Mouse (Mus musculus): ENCODE results near the gene Lif. TPM values are rescaled to one million over a fixed set of nuclear protein-coding genes. Genes with fewer than 3 reads are reported as not detected.
A peak's percentile ranks its signal among the peaks of the same experiment; 100 is the strongest.

Lif gene
- total RNA-seq, 2 experiments from 2014 or later, result 0.16 to 0.50 TPM

DNA sequence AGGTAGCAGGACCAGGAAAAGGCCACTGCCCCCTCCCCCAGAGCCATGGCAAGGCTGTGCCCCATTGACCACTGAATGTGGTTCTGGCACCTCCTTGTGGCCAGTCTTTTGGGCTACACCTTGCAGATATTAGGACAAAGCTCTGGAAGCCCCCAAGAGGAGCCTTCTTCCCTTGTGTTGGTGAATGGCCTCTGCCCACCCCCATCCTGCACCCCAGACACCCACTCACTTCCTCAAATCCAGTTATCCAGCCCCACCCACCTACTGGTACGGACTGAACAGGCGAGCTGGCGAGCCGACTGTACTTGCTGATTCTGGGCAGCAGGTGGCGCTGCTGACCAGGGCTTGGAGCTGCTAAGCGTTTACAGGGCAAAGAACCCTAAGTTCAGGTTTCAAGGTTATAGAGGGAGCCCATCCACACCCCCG, 1.3 kb downstream of the Lif start:
- peak; percentile 91 for DNase-seq
- intact Hi-C loops (cut with DNase I), result loop anchor here (1.0 to 5.0 kb wide), 3 partner anchors 38 to 164 kb away; no protein-coding TSS in a partner anchor

DNA sequence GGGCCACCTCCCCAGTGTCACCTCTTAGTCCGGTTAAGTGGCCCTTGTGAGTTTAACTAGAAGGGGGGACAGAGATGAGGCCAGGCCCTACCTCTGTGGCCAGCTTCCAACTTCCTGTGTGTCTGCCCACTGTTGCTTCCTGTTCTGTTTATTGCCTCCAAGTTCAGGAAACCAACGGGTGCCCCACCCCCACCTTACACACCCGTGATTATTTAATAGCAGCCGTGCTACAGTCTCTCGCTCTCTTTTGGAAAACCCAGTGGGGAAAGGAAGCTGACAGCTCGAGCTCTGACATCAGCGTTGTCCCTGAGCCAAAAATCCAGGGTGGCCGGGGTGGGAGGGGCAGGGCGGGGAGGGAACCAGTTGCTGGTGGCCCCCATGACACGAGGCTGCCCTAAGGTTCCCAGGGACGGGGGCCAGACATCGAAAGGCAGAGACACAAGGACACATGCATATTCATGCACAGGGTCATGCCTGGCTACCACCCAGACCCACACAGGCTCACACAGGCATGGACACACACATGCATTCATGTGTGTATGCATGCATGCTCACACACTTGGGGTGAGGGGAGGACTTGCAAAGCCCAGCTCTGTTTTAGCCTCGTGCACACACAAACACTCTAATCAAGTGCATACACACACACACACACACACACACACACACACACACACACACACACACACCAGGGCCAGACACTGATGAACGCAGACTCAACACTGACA, 3.3 kb downstream of the Lif start:
- intact Hi-C loops (cut with DNase I), result no loop called here
- DNase-seq, result peak; percentile 47 to 62

DNA sequence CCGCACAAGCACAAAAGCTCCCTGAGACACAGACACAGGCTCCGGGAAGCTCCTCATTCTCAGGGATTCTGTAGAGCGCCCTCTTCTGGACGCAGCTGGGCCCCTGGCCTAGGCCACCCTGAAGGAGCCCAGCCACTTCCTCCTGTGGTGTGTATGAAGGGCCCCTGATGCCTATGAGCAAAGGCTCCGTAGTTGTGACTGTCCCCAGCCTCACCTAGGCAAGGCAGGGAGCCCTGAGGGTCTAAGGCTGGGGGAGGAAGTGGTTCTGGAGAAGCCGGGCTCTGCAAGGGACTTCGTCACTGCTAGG, 3.8 kb downstream of the Lif start:
- peak; percentile 64 to 70 for DNase-seq
- intact Hi-C loops (cut with DNase I), result no loop called here

DNA sequence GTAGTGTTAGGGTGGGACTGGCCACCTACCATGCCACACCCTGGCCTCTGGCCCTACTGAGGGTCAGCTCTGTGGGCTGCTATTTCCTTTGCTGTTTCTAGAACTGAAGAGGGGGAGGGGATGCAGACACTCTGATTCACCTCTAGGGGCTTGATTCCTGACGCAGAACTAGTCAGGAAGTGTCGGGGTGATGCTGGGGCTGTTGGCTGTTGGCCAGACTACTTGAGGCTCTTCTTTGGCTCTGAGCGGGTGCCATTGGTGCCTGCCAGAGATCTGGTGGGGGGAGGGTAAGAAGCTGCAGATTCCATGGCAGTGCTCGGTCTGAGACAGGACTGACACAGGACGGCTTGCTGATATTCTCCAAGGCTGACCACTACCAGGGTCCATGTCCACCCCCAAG, 4.6 kb downstream of the Lif start:
- DNase-seq, result no peak
- intact Hi-C loops (cut with DNase I), result no loop called here

DNA sequence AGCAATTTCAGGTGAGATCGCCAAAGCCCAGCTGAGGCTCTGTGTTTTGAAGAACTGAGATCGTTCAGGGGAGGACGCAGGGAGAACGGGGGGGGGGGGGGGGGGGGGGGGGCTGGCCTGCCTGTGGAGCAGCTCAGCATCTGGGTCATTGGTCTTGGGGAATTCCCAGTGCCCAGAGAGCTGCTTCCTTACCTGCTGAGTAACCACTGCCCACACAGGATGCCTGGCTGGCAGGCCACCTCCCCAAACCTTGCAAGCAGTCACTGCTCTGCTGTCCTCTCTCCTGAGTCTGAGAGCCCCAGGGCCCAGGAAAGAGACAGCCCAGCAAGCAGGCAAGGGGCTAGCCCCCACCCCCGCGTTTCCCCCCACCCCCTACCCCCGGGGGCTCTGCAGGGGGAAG, 5.5 kb downstream of the Lif start:
- intact Hi-C loops (cut with DNase I), result no loop called here
- DNase-seq, result no peak

DNA sequence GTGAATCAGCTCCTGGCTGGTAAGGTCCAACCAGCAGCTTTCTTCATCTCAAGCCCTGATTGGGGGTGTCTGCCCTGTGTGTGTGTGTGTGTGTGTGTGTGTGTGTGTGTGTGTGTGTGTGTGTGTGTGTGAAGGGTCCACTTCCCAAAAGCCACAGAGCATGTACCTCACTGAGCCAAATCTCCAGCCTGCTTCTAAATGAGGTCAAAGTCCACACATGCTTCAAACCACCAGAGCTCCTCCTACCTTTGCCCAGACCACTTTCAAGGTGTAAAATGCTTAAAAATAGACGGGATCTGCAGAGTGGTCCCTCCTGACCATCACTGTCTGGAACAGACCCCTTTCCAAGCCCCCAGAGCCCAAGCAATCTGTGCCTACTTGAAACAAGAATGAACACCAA, 5.9 kb downstream of the Lif start:
- DNase-seq, result no peak
- intact Hi-C loops (cut with DNase I), result no loop called here

DNA sequence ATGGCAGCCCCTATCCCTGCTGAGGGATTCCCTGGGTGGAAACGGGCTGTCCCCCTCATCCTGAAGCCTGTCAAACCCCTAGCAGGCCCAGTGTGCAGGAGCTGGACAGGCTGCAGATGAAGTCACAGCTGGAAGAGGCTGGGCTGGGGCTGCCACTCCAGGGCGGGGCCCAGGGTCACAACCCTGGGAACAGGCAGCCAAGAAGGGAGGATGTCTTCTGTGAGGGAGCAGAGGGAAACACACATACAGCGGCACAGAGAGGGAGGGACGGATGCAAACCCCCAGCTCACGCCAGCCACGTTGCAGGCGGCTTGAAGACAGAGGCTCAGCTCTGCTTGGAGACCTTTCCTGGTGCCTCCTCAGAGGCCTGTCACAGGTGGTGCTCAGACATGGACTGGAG, 6.7 kb downstream of the Lif start:
- intact Hi-C loops (cut with DNase I), result no loop called here
- peak; percentile 59 to 62 for DNase-seq

DNA sequence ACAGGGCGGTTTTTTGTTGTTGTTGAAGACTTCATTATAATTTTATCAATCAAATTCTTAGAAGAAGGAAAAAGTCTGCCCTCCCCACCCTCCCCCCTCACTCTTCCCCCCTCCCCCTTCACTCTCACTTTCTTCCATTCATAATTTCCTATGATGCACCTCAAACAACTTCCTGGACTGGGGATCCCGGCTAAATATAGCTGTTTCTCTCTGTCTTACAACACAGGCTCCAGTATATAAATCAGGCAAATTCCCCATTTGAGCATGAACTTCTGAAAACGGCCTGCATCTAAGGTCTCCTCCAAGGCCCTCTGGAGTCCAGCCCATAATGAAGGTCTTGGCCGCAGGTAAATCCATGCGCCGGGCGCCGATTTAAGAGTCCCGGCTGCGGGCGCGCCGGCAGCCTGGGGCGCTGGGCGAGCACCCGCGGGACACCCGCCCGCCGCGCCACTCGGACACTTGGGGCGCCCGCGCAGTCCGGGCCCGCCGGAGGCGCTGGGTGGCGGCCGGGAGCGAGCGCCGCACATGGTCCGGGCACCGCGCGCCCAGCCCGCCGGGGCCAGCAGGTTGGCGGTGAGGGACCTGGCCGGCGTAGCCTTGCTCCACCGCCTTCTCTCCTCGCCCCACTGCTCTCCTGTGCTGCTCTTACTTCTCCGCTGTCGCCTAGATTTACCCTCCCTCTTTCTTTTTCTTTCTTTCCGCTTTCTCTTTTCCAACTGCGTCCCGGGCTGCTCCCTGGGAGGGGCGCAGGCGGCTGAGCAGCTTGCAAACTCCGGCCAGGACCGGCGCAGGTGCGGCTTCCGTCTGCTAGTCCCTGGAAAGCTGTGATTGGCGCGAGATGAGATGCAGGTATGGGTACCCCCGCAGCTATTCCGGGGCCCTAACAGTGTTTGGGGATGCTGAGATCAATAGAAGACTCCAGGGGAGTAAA, 9.2 kb downstream of the Lif start:
- peak; percentile 66 to 71 for DNase-seq
- intact Hi-C loops (cut with DNase I), result no loop called here

DNA sequence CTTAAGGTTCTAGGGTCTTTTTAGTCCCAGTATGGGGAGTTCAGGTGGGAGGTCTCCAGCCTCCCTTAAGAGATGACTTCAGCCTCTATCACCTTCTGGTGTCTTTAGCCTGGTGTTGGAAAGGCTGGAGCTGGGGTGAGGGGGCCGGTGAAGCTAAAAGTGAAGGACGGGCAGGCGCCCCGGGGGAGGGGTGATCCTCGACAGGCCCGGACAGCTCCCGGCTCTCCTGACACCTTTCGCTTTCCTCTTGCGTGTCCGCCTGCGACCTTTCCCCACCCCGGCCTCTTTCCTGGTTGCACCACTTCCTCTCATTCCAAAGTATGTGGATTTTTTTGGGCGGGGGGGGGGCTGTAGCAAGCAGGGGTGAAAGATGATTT, 9.8 kb downstream of the Lif start:
- DNase-seq, result no peak
- intact Hi-C loops (cut with DNase I), result no loop called here

DNA sequence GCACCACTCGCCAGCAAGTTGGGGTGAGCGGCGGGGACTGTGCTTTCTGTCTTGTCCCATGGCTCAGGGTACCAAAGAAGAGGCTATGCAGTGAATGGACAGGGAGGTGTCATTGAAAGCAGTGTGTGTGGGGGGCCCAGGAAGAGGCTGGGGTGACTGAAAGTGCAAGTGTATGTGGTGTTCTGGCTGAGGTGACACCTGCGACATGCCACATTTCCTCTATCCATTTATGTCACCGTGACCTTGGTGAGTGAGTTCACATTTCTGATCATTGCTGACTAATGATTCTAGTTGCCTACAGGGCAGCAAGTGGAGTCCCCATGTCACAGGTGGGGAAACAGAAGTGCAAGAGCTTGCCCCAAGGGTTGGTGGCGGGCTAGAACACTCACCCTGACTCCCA, 11.1 kb downstream of the Lif start:
- no peak for DNase-seq
- intact Hi-C loops (cut with DNase I), result no loop called here

DNA sequence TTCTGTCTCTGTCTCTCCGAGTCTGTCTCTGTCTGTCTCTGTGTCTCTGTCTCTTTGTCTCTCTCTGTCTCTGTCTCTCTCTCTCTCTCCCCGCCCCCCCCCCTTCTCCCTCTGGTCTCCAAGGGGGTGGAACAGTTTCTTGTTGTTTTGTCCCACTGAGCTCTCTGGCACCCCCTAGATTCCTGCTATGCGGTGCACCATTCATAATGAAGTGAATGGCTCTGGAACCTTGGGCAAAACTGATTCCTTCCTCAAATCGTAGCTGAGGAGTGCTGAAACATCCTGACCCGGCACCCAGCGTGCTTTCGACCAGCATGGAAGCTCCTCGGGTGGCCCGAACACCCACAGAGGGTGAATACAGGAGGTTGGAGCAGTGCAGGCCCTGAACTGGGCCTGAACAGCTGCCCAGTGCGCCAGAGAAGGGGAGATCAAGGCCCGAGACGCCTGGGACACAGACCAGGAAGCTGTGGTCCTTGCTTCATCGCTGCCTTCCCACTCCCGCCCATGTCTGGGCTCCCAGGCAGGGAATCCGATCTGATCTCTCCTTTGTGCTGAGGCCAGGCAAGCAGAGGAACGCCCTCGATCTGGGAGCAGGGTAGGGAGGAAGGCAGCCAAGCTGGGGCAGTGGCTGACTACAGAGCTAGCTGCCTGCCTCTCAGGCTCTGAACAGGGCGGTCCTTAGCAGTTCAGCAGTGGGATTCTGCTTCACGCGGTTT, 13.5 kb downstream of the Lif start:
- peak in 1 of 2 experiments; percentile 53 for DNase-seq

DNA sequence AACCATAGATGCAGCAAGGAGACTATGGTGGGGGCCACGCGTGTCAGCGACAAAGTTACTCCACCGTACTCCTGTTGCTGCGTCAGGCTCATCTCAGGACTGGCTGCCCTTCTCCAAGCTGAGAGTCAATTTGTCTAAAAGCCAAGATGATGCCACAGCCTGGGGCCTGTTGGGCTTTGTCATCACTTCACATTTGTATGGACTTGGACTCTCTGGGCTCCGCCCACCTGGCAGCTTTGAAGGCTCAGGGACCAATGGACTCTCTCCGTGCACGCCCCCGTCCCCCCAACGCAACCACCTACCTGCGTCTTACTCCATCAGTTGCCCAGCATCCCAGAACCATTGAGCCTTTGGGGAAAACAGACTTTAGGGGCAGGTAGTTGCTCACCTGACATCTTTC, 14.2 kb downstream of the Lif start:
- no peak for DNase-seq
- intact Hi-C loops (cut with DNase I), result no loop called here

More for the DNA sequence above, 13.5 kb downstream of the Lif start:
- intact Hi-C loops (cut with DNase I), result no loop called here

DNA sequence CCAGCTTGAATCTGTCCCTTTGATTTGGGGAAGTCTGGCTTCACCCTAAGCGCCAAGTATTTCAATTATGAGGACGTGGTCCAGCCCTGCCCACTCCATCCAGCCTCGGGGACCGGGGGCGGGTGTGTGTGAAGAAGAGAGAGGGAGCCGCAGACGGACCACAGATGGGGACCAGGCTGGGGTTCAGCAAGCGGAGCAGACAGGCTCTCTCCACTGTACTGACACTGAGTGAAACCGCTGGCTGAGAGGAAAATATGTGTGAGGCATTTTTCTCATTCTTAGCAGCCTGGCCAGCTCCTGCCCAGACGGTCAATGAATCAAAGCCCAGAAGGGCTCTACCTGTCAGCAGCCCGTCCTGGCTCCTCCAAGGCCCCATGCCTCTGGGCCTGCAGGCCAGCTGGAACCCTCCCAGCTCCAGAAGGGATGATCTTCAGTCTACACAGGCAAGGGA, 19.1 kb downstream of the Lif start:
- no peak for DNase-seq
- intact Hi-C loops (cut with DNase I), result no loop called here

DNA sequence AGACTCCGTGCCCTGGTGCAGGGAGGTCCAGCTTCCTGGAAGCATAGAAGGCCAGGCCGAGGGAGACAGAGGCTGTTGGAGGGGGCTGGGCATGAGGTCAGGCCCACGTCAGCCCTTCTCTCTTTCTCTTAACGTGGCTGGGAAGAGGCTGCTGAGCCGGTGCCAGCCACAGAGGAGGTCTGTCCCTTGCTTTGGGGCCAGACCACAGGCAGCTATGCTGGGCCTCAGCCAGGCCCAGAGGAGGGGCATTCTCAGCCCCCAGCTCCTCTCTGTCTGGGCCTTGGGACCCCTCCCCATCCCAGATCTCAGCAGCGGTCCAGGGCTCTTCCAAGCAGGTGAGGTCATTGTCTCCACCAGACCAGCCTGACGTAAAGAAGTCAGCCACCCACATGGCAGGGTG, 22.6 kb downstream of the Lif start:
- no peak for DNase-seq
- intact Hi-C loops (cut with DNase I), result no loop called here

DNA sequence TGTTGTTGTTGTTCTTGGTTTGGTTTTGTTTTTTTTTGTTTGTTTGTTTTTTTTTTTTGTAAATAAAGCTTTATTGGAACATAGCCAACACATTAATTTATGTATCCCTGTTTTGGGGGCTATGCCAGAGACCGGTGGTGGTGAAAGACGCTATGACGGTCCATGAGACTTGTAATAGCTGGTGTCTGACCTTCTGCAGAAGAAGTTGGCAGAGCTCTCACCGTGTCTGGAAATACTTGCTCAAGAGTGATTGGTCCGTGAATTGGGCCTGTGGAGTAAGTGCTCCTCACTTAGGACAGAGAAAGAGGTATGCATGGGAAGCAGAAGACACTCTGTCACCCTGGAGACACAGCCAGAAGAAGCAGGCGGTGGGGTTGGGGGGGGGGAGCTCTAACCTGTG, 24.5 kb downstream of the Lif start:
- intact Hi-C loops (cut with DNase I), result no loop called here
- no peak for DNase-seq

DNA sequence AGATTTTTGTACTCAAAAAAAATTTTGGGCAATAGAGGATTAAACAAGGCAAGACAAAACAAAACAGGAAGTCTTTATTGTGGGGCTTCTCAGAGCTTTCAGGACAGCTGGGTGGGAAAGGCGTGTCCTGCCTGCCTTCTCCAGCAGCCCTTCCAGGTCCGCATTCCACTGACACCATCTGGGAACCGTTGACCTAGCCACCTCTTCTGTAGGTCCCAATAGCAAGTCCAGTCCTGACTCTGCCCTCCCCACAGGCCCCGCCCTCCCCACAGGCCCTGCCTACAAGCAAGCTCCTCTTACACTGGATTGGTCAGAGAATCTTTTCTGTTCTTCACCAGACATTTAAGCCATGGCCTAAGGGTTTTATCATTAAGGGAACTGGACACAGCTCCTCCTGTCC, 26.3 kb downstream of the Lif start:
- DNase-seq, result no peak
- intact Hi-C loops (cut with DNase I), result no loop called here

DNA sequence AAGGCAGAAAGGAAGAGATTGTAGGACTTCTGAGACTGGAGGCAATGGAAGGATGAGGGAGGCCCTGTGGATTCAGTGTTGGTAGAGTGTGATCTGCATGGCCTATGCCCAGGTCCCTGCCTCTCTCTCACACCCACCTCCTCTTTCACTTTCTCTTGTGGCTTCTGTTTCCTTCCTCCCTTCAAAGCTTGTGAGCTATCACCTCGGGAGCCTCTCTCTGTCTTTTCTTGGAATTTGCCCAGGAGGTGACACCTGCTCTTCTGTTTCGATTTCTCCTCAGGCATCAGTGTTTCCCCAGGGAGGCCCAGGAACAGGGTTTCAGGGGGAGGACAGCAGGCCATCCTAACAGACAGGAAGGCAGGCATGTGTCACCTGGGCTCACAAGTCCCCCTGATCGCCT, 31.9 kb downstream of the Lif start:
- intact Hi-C loops (cut with DNase I), result no loop called here
- DNase-seq, result no peak

DNA sequence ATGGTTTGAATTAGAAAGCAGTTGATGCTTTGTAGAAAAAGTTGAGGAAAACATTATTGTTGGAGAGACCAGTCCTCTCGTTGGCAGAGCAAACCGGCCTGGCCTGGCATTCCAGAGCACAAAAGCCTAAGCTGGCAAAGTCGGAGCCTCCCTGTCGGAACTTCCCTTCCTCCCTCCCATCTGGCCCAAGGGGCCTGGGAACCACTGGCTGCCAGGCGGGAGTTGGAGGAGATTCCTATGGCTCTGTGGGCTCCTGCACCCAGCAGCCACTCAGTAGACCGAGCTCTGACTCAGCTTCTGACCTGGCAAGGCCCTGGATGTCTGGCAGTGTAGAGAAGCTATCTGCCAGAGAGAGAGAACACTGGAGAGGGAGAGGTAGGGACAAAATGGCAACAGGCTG, 34.3 kb downstream of the Lif start:
- intact Hi-C loops (cut with DNase I), result no loop called here

DNA sequence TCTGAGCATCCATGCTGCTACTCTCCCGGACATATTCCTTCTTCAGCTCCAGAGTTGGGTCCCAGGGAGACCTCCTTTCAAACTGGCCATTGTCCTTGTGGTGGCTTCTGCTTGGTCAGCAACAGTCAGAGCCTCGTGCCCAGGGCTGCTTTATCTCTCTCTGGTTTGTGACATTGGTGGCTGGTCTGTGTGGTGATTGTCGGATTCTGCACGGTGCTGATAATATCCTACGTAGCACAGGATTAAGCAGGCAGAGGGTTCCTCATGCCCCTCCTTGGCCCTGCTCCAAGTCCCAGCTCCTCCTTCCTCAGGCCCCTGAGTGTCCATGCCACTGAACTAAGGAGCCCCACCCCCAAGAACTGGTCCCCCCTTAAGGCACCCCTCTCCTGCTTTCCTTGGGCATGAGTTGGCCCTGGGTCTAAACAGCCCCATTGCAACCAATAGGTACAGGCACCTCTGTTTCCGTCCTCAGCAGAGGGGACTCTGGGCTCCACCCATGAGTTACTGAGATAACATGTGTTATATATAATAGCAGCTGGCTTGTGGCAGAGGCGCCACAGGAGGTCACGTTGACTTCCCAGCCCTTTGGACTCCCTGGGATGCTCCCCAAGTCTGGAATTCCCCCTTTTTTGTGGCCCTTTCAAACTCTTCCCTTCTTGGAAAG, 35.0 kb downstream of the Lif start:
- DNase-seq, result no peak
- intact Hi-C loops (cut with DNase I), result no loop called here

More for the DNA sequence above, 34.3 kb downstream of the Lif start:
- DNase-seq, result peak in 1 of 2 experiments; percentile 53

DNA sequence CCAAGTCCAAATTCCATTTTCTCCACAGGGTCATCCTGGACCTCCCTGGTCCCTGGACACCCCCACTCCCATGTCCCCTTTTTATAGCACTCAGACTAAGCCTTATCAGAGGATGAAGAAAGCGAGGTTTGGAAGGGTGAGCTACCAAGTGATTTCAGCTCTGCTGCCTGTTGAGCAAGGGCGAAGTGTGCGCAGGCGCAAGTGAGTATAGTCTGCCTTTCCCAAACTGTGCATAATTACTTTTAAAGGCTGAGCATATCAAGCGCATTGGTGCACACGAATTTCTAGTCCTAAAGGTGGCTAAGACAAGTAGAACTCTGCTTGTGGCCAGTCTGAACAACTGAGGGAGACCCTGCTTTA, 35.5 kb downstream of the Lif start:
- intact Hi-C loops (cut with DNase I), result no loop called here
- no peak for DNase-seq

DNA sequence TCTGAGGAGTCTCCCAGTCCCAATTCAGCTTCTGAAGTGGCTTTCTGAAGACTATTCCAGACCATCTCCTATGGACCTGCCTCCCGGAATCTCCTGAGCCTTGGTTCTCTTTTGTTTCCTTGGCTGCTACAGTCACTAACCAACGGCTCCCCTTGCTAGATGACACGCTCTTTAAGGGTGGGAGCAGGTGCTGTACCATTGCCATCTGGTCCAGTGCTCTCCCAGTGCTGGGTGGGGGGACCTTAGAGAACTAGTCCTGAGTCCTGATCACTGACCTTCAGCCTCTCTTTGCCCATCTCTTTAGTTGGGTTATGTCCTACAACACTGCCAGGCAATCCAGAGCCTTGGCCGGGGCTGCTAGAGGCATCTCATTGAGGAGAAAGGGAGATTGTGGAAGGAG, 36.1 kb downstream of the Lif start:
- intact Hi-C loops (cut with DNase I), result no loop called here

More for the DNA sequence above, 36.1 kb downstream of the Lif start:
- no peak for DNase-seq
